Mouse (Mus musculus) forebrain, embryonic 12.5 days (tissue): Measurements from ENCODE around the gene Pprc1. TPM values are rescaled to one million over a fixed set of nuclear protein-coding genes. Genes with fewer than 3 reads are reported as not detected.

Source experiments
- ATAC-seq: fragments of 200-750 bp; cut with Nextera tagmentation; 2 replicates; pipeline ENCODE4 v1.8.0; 2017; ENCODE audit warnings: moderate TSS enrichment; ENCODE audit not compliant: low FRiP score
- H3K27ac ChIP-seq: fragments of 300-500 bp; sonication (generic); 2 replicates; pipeline ENCODE4 v1.5.1; 2016; ENCODE audit warnings: mild to moderate bottlenecking
- H3K27me3 ChIP-seq: fragments of 300-500 bp; sonication (generic); 2 replicates; pipeline ENCODE4 v1.6.1; 2016; ENCODE audit warnings: mild to moderate bottlenecking
- H3K36me3 ChIP-seq: fragments of 300-500 bp; sonication (generic); replicated peaks from 2 replicates; pipeline ENCODE4 v1.6.1; 2016; ENCODE audit warnings: mild to moderate bottlenecking
- H3K4me1 ChIP-seq: fragments of 300-500 bp; sonication (generic); 2 replicates; pipeline ENCODE4 v1.6.1; 2016
- H3K4me2 ChIP-seq: fragments of 300-500 bp; sonication (generic); 2 replicates; pipeline ENCODE4 v1.6.1; 2016; ENCODE audit warnings: mild to moderate bottlenecking, moderate library complexity
- H3K4me3 ChIP-seq: fragments of 300-500 bp; sonication (generic); replicated peaks from 2 replicates; pipeline ENCODE4 v1.5.1; 2016; ENCODE audit warnings: mild to moderate bottlenecking
- H3K9ac ChIP-seq: fragments of 300-500 bp; sonication (generic); 2 replicates; pipeline ENCODE4 v1.6.1; 2016; ENCODE audit warnings: mild to moderate bottlenecking
- H3K9me3 ChIP-seq: fragments of 300-500 bp; sonication (generic); 2 replicates; pipeline ENCODE4 v1.6.1; 2016
- WGBS: fragments of 180-500 bp; shearing (Covaris S2); methylation state at CpG from one replicate; pipeline ENCODE4 v1.1.7; 2016; 5-methylcytosine and 5-hydroxymethylcytosine counted together
- polyA plus RNA-seq: library from polyadenylated mRNA; unstranded; fragments of >200 nt; fragmentation: Nextera tagmentation; extraction: Ambion mirVana; gene quantifications from 2 replicates; pipeline ENCODE4 v1.2.1, GENCODE M21; 2016

Gene Pprc1
- polyA plus RNA-seq, 1 experiment from 2014 or later, result 37.1 TPM

DNA sequence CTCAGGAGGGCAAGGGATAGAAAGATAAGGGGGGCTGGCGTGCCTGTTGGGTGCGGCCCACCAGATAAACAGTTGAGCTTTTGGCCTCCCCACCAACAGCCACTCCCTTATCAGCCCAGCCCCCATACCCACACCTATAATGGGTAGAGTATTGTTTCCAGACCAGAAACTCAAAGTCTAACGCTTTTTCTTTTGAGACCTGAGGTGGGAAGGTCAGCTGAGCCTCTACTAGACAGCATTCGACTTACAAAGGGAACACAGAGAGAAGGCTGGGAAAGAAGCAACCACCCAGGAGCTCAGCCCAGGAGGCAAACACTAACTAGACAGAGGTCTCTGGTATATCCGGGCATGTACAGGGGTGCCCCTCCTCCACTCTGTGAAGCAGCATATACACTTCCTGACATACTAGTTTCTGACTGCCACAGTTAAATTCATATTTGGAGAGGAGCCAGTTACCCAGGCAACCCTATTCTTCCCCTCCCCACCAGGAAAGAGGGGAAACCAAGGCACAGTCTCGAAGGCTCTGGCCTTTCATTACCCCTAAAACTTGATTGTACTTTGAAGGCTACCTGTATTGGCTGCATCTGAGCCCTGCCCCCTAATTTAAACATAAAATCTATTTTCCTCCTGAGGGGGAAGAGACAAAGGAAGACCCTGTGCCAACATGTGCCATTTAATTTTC is 7.3 kb upstream of the Pprc1 start:
- Histone ChIP-seq H3K9ac (peak overlapping the region; percentile 99), H3K27ac (peak overlapping the region; percentile 99)
- 18% methylated on average over 6 of the region's 6 CpGs for WGBS

DNA sequence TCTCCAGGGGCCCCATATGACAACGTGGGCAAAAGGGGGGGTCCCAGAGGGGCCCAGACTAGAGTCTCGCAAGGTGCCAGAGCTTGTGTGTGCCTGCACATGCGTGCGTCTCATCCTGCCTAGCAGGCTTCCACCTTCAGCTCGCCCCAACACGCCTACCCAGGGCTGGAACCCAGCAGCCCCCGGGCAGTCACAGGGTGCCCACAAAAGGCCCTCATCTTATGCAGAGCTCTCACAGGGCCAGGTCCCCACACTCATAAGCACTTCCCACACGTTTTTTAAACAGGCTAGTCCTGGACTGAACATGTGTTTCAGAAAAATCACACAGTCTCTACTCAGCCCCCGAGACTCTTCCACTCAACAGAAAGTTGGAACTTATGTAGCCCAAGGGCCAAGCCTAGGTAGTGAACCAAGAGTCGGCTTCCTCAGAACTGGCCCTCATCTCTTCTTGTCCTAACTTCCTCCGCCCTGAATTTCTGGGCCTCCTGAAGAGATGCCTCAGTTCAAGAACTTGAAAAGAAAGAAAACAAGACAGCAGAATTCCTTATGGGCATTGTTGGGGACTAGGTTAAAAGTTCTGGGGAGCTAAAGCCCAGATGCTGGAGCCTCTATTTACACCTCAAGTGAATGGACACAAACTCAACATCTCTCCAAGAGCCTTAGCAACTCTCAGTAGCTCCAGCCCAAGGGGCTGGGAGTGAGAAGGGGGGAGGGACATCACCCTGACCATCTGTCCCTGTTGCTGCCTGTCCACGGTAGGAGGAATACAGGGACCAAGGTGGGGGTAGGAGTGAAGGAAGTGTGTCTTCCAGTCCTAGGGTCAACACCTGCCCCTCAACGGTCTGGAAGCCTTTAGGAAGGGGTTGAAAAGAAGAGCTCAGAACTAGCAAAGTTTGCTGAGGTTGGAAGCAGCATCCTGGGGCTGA is 6.5 kb upstream of the Pprc1 start:
- Histone ChIP-seq H3K4me2 (peak overlapping the region; percentile 100), H3K27ac (peak overlapping the region; percentile 99), H3K4me1 (peaks cover 60% of the 10 kb centered on the region), H3K9me3 (no peaks in the 10 kb centered on the region), H3K27me3 (no peaks in the 10 kb centered on the region), H3K4me3 (peak overlapping the region; percentile 95), H3K36me3 (peaks cover 33% of the 10 kb centered on the region), H3K9ac (peak overlapping the region; percentile 99)
- WGBS, result 13% methylated on average over 13 of the region's 13 CpGs
- no peak for ATAC-seq

More for the DNA sequence above, 7.3 kb upstream of the Pprc1 start:
- no peak for ATAC-seq
- Histone ChIP-seq H3K4me2 (peak overlapping the region; percentile 100), H3K36me3 (peaks cover 41% of the 10 kb centered on the region), H3K4me3 (peak overlapping the region; percentile 95), H3K4me1 (peaks cover 56% of the 10 kb centered on the region), H3K27me3 (no peaks in the 10 kb centered on the region), H3K9me3 (no peaks in the 10 kb centered on the region)

DNA sequence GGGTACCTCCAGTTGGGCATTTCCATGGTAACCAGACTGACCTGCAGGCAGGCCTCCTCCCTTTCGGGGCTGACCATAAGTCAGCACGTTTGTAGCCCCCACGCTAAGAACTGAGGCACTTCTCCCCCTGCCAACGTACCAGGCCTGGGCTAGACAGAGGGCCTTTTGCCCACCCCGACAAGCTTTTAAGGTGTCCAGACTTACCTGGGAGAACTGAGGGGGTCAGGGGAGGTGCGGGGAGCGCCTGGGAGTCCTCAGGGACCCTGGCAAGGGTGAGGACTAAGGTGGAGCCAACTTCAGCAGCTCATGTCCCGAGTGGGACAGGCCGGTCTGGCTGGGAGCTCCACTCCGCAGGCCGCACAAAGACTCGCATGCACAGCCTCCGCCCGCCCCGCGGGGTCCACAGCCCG is 5.8 kb upstream of the Pprc1 start:
- Histone ChIP-seq H3K27ac (peak overlapping the region; percentile 99), H3K4me3 (peak overlapping the region; percentile 95), H3K27me3 (no peaks in the 10 kb centered on the region), H3K9ac (peak overlapping the region; percentile 99), H3K36me3 (peaks cover 27% of the 10 kb centered on the region), H3K4me1 (peaks cover 67% of the 10 kb centered on the region), H3K4me2 (peak overlapping the region; percentile 100), H3K9me3 (no peaks in the 10 kb centered on the region)
- WGBS, result 0% methylated on average over 16 of the region's 17 CpGs
- ATAC-seq, result peak; percentile 12

DNA sequence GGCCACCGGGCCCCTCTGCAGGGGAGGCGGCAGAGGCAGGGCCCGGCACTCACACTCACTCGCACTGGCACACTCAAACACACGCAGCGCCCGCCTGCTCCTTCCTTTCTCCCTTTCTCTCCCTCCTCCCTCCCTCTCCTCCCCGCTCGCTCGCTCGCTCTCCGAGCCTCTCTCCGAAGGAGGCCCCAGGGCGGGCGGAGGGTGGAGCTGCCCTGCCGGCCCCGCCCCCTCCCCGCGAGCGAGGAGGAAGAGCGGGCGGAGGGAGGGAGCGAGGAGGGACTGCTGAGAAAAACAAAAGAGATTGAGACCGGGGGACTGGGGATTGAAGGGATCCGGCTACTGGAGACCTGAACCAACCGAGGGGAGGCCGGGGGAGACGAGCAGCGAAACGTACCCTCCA is 5.2 kb upstream of the Pprc1 start:
- no peaks in the 10 kb centered on the region for H3K9me3 ChIP-seq
- ATAC-seq, result peak; percentile 81
- H3K36me3 ChIP-seq, result peaks cover 20% of the 10 kb centered on the region
- peak overlapping the region; percentile 99 for H3K9ac ChIP-seq
- H3K27ac ChIP-seq, result peak overlapping the region; percentile 99
- H3K4me1 ChIP-seq, result peaks cover 72% of the 10 kb centered on the region
- peak overlapping the region; percentile 100 for H3K4me2 ChIP-seq
- H3K4me3 ChIP-seq, result peak overlapping the region; percentile 95
- WGBS, result 2% methylated on average over 24 of the region's 30 CpGs
- H3K27me3 ChIP-seq, result no peaks in the 10 kb centered on the region

DNA sequence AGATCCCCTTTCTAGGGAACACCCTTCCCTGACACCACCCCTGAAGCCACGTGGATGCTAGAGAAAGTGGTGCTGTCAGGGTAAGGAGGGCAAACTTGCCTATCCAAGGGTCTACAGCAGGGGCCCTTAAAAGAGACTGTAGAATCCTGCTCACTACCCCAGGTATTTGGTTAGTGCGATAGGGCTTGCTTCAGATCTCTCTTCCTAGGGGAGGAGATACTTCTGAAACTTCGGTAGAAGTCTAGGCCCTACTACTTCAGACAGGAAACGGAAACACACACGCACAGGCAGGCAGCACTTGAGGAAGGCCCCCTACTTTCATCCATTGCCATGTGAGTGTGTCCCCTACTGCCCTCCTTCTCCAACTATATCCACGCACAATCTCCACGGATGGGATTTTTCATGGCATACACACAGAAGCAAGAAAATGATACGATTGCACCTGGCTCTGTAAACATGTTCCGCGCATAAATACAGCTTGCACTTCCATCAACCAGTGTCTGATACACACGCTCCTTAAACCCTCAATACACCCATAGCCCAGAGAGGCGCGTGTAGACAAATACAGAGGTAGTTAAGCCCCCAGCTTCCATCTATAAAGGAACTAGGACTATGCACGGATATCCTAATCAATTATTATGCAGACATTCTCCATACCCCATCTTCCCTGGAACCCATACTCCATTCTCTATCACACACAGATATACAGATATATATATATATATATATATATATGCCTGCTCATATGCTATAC is 4.4 kb upstream of the Pprc1 start:
- ATAC-seq, result no peak
- peak overlapping the region; percentile 99 for H3K27ac ChIP-seq
- peak overlapping the region; percentile 100 for H3K4me2 ChIP-seq
- H3K36me3 ChIP-seq, result peaks cover 12% of the 10 kb centered on the region
- H3K4me1 ChIP-seq, result peaks cover 72% of the 10 kb centered on the region
- H3K4me3 ChIP-seq, result peak overlapping the region; percentile 95
- H3K9me3 ChIP-seq, result no peaks in the 10 kb centered on the region
- WGBS, result 35% methylated on average over 14 of the region's 14 CpGs
- peak overlapping the region; percentile 99 for H3K9ac ChIP-seq
- no peaks in the 10 kb centered on the region for H3K27me3 ChIP-seq

DNA sequence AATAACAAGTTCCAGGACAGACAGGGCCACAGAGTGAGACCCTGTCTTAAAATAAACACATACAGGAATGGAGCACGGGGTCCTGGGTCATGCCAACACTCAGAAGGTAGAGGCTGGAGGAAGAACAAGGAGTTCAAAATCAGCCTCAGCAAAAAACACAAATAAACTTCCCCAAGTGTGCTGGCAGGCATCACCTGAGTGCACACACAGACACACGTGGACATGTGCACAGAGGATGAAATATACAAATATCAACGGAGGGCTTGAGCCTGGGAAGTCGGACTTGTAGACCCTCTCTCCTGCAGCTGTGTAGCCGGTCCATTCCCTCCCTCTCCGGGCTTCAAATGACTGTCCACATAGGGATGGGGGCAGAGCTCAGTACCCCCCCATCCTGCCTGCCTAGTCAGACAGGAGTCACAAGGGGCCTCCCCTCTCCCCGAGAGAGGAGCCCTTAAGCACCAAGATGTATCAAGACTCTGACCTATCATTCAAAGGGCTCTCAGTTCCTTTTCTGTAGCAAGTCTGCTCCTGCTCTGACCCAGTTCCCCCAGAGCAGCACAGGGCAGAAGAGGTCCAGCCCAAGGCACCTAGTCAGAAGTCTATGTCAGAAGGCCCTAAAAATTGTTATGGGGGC is 3.3 kb upstream of the Pprc1 start:
- Histone ChIP-seq H3K9me3 (no peaks in the 10 kb centered on the region), H3K9ac (peak overlapping the region; percentile 65), H3K4me1 (peaks cover 75% of the 10 kb centered on the region), H3K4me2 (peak overlapping the region; percentile 100), H3K27me3 (no peaks in the 10 kb centered on the region), H3K4me3 (peak overlapping the region; percentile 95), H3K36me3 (peaks cover under 1% of the 10 kb centered on the region; the same call in 1 of the 2 replicates), H3K27ac (peak overlapping the region; percentile 99)
- 18% methylated on average over 7 of the region's 7 CpGs for WGBS
- ATAC-seq, result peak; percentile 0; the same call in 1 of the 2 replicates

DNA sequence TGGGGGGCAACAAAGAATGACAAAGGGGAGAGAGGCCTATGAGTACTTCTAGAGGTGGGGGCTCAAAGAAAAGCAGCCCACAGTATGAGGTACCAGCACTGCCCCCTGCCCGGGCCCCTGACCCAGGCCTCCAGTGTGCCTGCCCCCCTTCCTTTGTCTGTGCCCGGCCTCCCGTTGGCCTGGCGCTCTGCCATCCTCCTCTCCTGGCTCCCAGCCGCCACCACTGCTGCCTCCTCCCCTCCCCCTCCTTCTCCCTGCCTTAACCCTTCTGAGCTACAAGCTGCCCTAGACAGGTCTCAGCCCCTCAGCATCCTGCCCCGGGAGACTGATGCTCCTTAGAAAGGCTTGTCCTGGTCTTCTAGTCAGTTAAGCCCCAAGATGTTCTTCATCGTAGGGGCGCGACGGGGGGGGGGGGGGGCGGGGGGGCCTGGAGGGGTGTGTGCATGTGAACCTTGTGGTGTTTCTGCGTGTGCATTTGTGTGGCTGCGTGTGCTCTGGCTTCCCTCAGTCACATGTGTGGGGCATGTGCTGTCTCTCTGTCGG is 2.7 kb upstream of the Pprc1 start:
- Histone ChIP-seq H3K27ac (peak overlapping the region; percentile 99), H3K4me1 (peaks cover 74% of the 10 kb centered on the region), H3K9me3 (no peaks in the 10 kb centered on the region), H3K27me3 (no peaks in the 10 kb centered on the region), H3K9ac (peak overlapping the region; percentile 65), H3K36me3 (no peaks in the 10 kb centered on the region), H3K4me2 (peak overlapping the region; percentile 100), H3K4me3 (peak overlapping the region; percentile 95)
- ATAC-seq, result peak; percentile 58
- WGBS, result 0% methylated on average over 13 of the region's 14 CpGs

DNA sequence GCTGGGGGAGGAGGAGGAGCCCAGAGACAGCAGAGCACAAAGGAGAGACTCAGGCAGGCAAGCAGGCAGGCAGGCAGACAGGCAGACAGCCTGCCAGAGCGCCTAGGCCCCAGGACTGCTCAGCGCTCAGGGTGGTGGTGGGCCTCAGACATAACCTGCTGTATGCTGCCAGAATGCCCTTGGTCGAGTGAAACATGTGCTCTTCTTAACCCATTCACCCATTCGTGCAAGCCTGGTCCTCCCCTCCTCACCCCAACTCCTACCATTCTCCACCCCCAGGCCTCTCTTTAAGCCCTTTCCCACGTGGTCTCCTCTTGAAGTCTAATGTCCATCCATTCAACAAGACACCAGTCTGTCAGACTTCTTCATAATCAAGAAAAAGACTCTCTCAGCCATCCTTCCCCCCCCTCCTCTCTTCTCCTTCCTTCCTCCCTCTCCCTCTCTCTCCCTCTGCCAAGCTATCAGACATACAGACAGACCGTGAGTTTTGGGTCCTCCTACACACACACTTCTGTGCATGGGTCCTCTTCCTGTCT is 2.1 kb upstream of the Pprc1 start:
- peak overlapping the region; percentile 99 for H3K27ac ChIP-seq
- peak overlapping the region; percentile 65 for H3K9ac ChIP-seq
- H3K4me2 ChIP-seq, result peak overlapping the region; percentile 100
- H3K36me3 ChIP-seq, result no peaks in the 10 kb centered on the region
- no peaks in the 10 kb centered on the region for H3K27me3 ChIP-seq
- H3K4me1 ChIP-seq, result peaks cover 69% of the 10 kb centered on the region
- H3K9me3 ChIP-seq, result no peaks in the 10 kb centered on the region
- peak; percentile 54 for ATAC-seq
- peak overlapping the region; percentile 95 for H3K4me3 ChIP-seq
- WGBS, result 2% methylated on average over 6 of the region's 6 CpGs

DNA sequence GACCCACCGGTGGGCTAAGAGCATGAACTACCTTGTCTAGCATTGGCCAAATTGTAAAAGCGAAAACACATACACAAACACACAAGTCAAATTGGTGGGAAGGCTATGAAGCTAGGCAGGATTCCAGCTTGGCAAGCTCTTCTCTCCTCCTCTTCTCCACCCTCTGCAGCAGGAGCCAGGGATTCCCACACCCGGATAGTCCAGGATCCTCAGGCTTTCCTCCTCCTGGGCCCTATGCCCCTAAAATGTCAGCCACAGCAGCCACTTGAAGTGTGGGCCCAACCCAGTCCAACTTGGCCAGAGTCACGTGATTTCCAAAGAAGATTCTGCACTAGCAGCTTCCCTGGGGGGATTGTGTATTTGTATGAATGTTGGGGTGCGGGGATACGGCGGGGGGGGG is 1.3 kb upstream of the Pprc1 start:
- H3K4me2 ChIP-seq, result peak overlapping the region; percentile 100
- no peak for ATAC-seq
- no peaks in the 10 kb centered on the region for H3K27me3 ChIP-seq
- peaks cover 61% of the 10 kb centered on the region for H3K4me1 ChIP-seq
- WGBS, result 62% methylated on average over 7 of the region's 7 CpGs
- H3K9ac ChIP-seq, result peak overlapping the region; percentile 98
- H3K27ac ChIP-seq, result peak overlapping the region; percentile 99
- no peaks in the 10 kb centered on the region for H3K36me3 ChIP-seq
- no peaks in the 10 kb centered on the region for H3K9me3 ChIP-seq
- peak overlapping the region; percentile 95 for H3K4me3 ChIP-seq

DNA sequence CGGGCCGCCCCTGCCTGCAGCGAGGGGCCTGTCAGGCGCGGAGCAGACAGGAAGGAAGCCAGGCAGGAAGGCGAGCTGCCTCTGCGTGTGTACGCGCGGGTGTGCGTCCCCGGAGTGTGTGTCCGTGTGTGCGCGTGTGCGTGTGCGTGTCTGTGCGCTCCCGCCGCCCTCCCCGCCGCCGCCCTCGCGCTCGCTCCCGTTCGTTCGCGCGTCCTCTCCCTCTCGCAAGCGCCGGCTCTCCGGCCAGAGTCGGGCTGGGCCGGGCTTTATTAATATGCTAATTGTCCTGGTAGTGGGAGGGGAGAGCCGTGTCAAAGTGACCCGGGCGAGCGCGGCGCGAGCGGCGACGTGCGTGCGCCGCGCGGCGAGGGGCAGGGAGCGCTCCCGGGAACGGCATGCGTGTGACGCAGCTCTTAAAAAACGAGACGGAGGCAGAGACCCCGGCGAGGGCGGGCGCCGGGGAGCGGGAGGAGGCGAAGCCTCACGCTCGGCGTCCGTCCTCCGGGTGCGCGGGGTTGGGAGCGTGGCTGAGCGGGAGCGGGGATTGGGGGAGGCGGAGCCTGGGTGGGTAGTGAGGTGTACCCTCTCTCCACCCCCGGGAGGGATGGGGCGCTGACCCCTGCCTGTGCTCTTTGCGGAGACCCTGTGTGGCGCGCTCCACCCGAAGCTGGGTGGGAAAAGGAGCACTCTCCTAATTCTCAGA is 458 bp downstream of the Pprc1 start, which contains the start of gene Ldb1:
Gene Ldb1 (minus strand): TSS at position 222 of the 703 bp plus-strand sequence.
- peaks cover 57% of the 10 kb centered on the region for H3K4me1 ChIP-seq
- under 1% methylated on average over 83 of the region's 84 CpGs for WGBS

More for the DNA sequence above, 458 bp downstream of the Pprc1 start, which contains the start of gene Ldb1:
- H3K9ac ChIP-seq, result peak within 1 kb of the TSS; percentile 98
- peak; percentile 71 for ATAC-seq
- no peaks in the 10 kb centered on the region for H3K27me3 ChIP-seq
- H3K27ac ChIP-seq, result peak within 1 kb of the TSS; percentile 99
- H3K4me3 ChIP-seq, result peak within 1 kb of the TSS; percentile 95
- H3K36me3 ChIP-seq, result no peaks in the 10 kb centered on the region
- H3K4me2 ChIP-seq, result peak within 1 kb of the TSS; percentile 100
- H3K9me3 ChIP-seq, result no peaks in the 10 kb centered on the region
